Mouse (Mus musculus) heart, embryonic 12.5 days (tissue): Measurements from ENCODE around the gene Clec2l. TPM values are rescaled to one million over a fixed set of nuclear protein-coding genes. Genes with fewer than 3 reads are reported as not detected.

Experiments used
- ATAC-seq: fragments of 200-750 bp; cut with Nextera tagmentation; 2 replicates; pipeline ENCODE4 v1.8.0; 2017; ENCODE audit warnings: moderate TSS enrichment, moderate library complexity; ENCODE audit not compliant: insufficient number of reproducible peaks, low FRiP score
- H3K27ac ChIP-seq: fragments of 300-500 bp; sonication (generic); 2 replicates; pipeline ENCODE4 v1.5.1; 2016; ENCODE audit warnings: mild to moderate bottlenecking, moderate library complexity; ENCODE audit not compliant: poor library complexity, severe bottlenecking
- H3K27me3 ChIP-seq: fragments of 300-500 bp; sonication (generic); replicated peaks from 2 replicates; pipeline ENCODE4 v1.6.1; 2016; ENCODE audit warnings: mild to moderate bottlenecking, moderate library complexity
- H3K36me3 ChIP-seq: fragments of 300-500 bp; sonication (generic); 2 replicates; pipeline ENCODE4 v1.6.1; 2016; ENCODE audit warnings: mild to moderate bottlenecking, moderate library complexity
- H3K4me1 ChIP-seq: fragments of 300-500 bp; sonication (generic); replicated peaks from 2 replicates; pipeline ENCODE4 v1.6.1; 2016; ENCODE audit warnings: mild to moderate bottlenecking
- H3K4me2 ChIP-seq: fragments of 300-500 bp; sonication (generic); 2 replicates; pipeline ENCODE4 v1.6.1; 2016; ENCODE audit warnings: mild to moderate bottlenecking, moderate library complexity
- H3K4me3 ChIP-seq: fragments of 300-500 bp; sonication (generic); 2 replicates; pipeline ENCODE4 v1.5.1; 2016; ENCODE audit warnings: mild to moderate bottlenecking
- H3K9ac ChIP-seq: fragments of 300-500 bp; sonication (generic); 2 replicates; pipeline ENCODE4 v1.6.1; 2016; ENCODE audit warnings: mild to moderate bottlenecking, moderate library complexity
- H3K9me3 ChIP-seq: fragments of 300-500 bp; sonication (generic); replicated peaks from 2 replicates; pipeline ENCODE4 v1.6.1; 2016; ENCODE audit warnings: mild to moderate bottlenecking, moderate library complexity
- WGBS: fragments of 180-500 bp; shearing (Covaris S2); methylation state at CpG from one replicate; pipeline ENCODE4 v1.1.7; 2016; 5-methylcytosine and 5-hydroxymethylcytosine counted together
- polyA plus RNA-seq: library from polyadenylated mRNA; unstranded; fragments of >200 nt; fragmentation: Nextera tagmentation; extraction: Ambion mirVana; gene quantifications from 2 replicates; pipeline ENCODE4 v1.2.1, GENCODE M21; 2016

Clec2l gene
- 0.95 and 1.3 TPM in 2 replicates for polyA plus RNA-seq

- Histone ChIP-seq H3K4me1 (0 out of 2 replicates have a peak, but pooled peaks cover 9% of the 10 kb centered on the region), H3K27ac (no peak within 1 kb of the TSS), H3K4me3 (peak within 1 kb of the TSS; percentile 68), H3K4me2 (peak within 1 kb of the TSS; percentile 96), H3K27me3 (peaks cover 61% of the 10 kb centered on the region), H3K36me3 (no peaks in the 10 kb centered on the region), H3K9me3 (no peaks in the 10 kb centered on the region), H3K9ac (peak within 1 kb of the TSS; percentile 75)
- ATAC-seq = peak; percentile 68
- WGBS = 2% methylated on average over 84 of the region's 84 CpGs
These were observed at the start of gene Clec2l for GRCm38 (mm10) chr6:38662714-38663615. TSS of gene Clec2l (plus strand) at chr6:38663069.

DNA sequence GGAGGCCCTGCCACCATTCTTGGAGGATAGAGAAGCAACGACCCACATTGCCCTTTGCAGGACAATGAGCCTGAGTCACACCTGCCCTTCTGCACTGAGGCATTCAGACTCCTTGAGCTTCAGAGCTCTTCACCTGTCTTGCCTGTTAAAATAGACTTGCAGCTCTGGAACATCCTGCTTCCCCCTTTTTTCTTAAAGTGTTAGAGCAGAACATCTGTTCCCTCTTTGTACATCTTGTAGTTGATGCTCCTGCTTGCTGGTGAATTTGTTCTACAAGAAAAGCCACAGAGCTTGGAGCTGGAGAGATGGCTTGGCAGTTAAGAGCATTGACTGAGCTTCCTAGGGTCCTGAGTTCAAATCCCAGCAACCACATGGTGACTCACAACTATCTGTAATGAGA lies 40.5 kb upstream of the Clec2l start:
- no peak for ATAC-seq
- Histone ChIP-seq H3K27me3 (no peaks in the 10 kb centered on the region), H3K9ac (no peak overlapping the region), H3K4me2 (no peak overlapping the region), H3K9me3 (peaks cover 9% of the 10 kb centered on the region), H3K36me3 (peaks cover 31% of the 10 kb centered on the region), H3K4me3 (no peak overlapping the region), H3K27ac (no peak overlapping the region), H3K4me1 (peaks cover 19% of the 10 kb centered on the region)
- 94% methylated on average over 1 of the region's 1 CpGs for WGBS

DNA sequence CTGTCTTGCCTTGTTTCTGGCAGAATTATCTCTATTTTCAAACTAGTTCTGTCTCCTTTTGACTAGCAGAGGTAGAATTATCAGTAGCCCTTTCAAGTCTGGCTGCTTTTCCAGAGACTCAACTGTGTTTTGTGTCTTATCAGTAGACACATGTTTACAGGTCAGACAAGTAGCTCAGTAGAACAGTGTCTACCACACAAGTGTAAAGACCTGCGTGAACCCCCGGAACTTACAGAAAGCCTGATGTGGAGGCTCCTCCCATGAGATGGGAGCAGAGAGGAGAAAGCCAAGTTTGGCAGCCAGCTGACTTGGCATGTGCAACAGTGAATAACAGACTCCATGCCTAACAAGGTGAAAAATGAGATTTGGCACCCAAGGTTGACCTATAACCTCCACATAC lies 39.4 kb upstream of the Clec2l start:
- H3K27ac ChIP-seq = peak overlapping the region; percentile 49; the same call in 1 of the 2 replicates
- peaks cover 19% of the 10 kb centered on the region for H3K4me1 ChIP-seq
- no peak overlapping the region for H3K4me2 ChIP-seq
- H3K9me3 ChIP-seq = peaks cover 2% of the 10 kb centered on the region; the same call in 1 of the 2 replicates
- H3K27me3 ChIP-seq = no peaks in the 10 kb centered on the region
- H3K9ac ChIP-seq = no peak overlapping the region
- H3K4me3 ChIP-seq = no peak overlapping the region
- WGBS = 25% methylated on average over 2 of the region's 2 CpGs
- H3K36me3 ChIP-seq = peaks cover 31% of the 10 kb centered on the region
- ATAC-seq = peak; percentile 71; the same call in 1 of the 2 replicates

- H3K36me3 ChIP-seq = peaks cover 21% of the 10 kb centered on the region
- no peak overlapping the region for H3K9ac ChIP-seq
- no peaks in the 10 kb centered on the region for H3K27me3 ChIP-seq
- 54% methylated on average over 1 of the region's 1 CpGs for WGBS
- no peaks in the 10 kb centered on the region for H3K9me3 ChIP-seq
- H3K4me2 ChIP-seq = no peak overlapping the region
- no peak overlapping the region for H3K4me3 ChIP-seq
- H3K4me1 ChIP-seq = peaks cover 19% of the 10 kb centered on the region
- ATAC-seq = no peak
- H3K27ac ChIP-seq = no peak overlapping the region
These were observed 38.4 kb upstream of the Clec2l start for GRCm38 (mm10) chr6:38624439-38624838.

DNA sequence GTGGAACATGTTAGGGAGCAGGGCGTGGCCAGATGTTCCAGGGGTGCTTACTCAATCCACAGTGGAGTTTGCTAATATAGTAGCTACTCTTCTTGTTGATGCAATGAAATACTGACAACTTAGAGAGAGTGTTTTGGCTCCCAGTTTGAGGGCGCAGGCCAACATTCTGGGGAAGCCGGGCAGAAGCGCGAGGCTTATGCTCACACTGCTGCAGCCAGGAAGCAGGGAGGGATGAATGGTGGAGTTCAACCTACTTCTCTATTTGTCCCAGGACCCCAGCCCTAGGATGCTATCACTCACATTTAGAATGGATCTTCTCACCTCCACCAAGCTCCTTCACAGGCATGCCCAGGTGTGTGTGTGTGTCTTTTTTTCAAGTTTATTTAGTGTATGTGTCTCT lies 36.8 kb upstream of the Clec2l start:
- Histone ChIP-seq H3K27me3 (no peaks in the 10 kb centered on the region), H3K36me3 (0 out of 2 replicates have a peak, but pooled peaks cover 11% of the 10 kb centered on the region), H3K9me3 (no peaks in the 10 kb centered on the region), H3K4me2 (no peak overlapping the region), H3K4me3 (no peak overlapping the region), H3K27ac (no peak overlapping the region), H3K4me1 (peaks cover 19% of the 10 kb centered on the region), H3K9ac (no peak overlapping the region)
- ATAC-seq = no peak
- 93% methylated on average over 5 of the region's 5 CpGs for WGBS

DNA sequence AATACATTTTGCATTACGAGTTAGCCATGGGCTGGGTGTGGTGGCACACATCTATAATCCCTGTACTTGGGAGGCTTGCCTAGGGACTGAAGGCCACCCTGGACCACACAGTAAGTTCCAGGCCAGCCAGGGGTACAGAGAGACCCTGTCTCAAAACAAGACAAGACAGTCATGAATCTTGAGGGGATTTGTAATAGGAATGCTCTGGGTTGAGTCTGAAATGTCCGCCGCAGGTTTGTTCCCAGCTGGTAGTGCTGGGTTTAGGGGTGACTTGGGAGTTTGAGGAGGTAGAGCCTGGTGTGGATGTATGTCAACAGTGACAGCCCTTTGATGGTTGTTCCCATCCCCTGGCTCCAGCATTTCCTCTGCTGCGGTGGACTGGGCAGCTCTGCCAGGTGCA lies 35.8 kb upstream of the Clec2l start:
- no peaks in the 10 kb centered on the region for H3K9me3 ChIP-seq
- ATAC-seq = no peak
- 89% methylated on average over 4 of the region's 4 CpGs for WGBS
- H3K4me3 ChIP-seq = no peak overlapping the region
- H3K4me2 ChIP-seq = no peak overlapping the region
- 0 out of 2 replicates have a peak, but pooled peaks cover 11% of the 10 kb centered on the region for H3K36me3 ChIP-seq
- H3K4me1 ChIP-seq = peaks cover 19% of the 10 kb centered on the region
- H3K9ac ChIP-seq = no peak overlapping the region
- no peak overlapping the region for H3K27ac ChIP-seq
- no peaks in the 10 kb centered on the region for H3K27me3 ChIP-seq

- no peak overlapping the region for H3K4me2 ChIP-seq
- no peak overlapping the region for H3K27ac ChIP-seq
- no peaks in the 10 kb centered on the region for H3K27me3 ChIP-seq
- no peak for ATAC-seq
- H3K36me3 ChIP-seq = 0 out of 2 replicates have a peak, but pooled peaks cover 11% of the 10 kb centered on the region
- no peak overlapping the region for H3K9ac ChIP-seq
- no peak overlapping the region for H3K4me3 ChIP-seq
- H3K4me1 ChIP-seq = peaks cover 19% of the 10 kb centered on the region
- no peaks in the 10 kb centered on the region for H3K9me3 ChIP-seq
- 80% methylated on average over 4 of the region's 4 CpGs for WGBS
These were observed 35.4 kb upstream of the Clec2l start for GRCm38 (mm10) chr6:38627486-38627885.

- whole genome bisulfite sequencing = 88% methylated on average over 1 of the region's 1 CpGs
- no peak for ATAC-seq
- H3K27ac ChIP-seq = no peak overlapping the region
- H3K27me3 ChIP-seq = peaks cover 17% of the 10 kb centered on the region
- no peaks in the 10 kb centered on the region for H3K9me3 ChIP-seq
- H3K36me3 ChIP-seq = 0 out of 2 replicates have a peak, but pooled peaks cover 11% of the 10 kb centered on the region
- H3K4me1 ChIP-seq = peaks cover under 1% of the 10 kb centered on the region
- H3K4me2 ChIP-seq = no peak overlapping the region
- H3K9ac ChIP-seq = no peak overlapping the region
- no peak overlapping the region for H3K4me3 ChIP-seq
These were observed 33.3 kb upstream of the Clec2l start for GRCm38 (mm10) chr6:38629556-38629955.

- Histone ChIP-seq H3K9ac (no peak overlapping the region), H3K27me3 (peaks cover 47% of the 10 kb centered on the region), H3K4me3 (no peak overlapping the region), H3K36me3 (0 out of 2 replicates have a peak, but pooled peaks cover 5% of the 10 kb centered on the region), H3K4me1 (peaks cover 14% of the 10 kb centered on the region), H3K9me3 (no peaks in the 10 kb centered on the region), H3K27ac (no peak overlapping the region), H3K4me2 (no peak overlapping the region)
- 80% methylated on average over 2 of the region's 2 CpGs for WGBS
- ATAC-seq = no peak
These were observed 30.0 kb upstream of the Clec2l start for GRCm38 (mm10) chr6:38632826-38633225.

DNA sequence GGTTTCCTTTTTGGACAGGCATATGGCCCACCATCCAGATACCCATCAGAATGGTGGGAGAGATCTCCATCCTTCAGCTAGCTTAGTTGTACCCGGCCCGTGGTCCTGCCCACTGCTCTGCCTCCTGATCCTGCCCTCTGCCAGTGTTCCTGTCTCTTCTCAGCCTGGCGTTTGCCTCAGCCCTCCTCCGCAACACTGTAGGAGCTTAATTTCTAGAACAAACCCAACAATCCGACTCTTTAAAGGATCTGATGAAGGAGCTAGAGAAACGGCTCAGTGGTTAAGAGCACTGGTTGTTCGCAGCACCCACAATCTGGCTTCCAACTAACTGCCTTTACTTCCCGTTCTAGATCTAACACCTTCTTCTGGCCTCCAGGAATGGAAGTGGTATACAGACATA lies 28.4 kb upstream of the Clec2l start:
- ATAC-seq = no peak
- no peak overlapping the region for H3K27ac ChIP-seq
- peaks cover 14% of the 10 kb centered on the region for H3K4me1 ChIP-seq
- no peaks in the 10 kb centered on the region for H3K36me3 ChIP-seq
- H3K27me3 ChIP-seq = peaks cover 61% of the 10 kb centered on the region
- no peaks in the 10 kb centered on the region for H3K9me3 ChIP-seq
- no peak overlapping the region for H3K4me2 ChIP-seq
- WGBS = 82% methylated on average over 8 of the region's 8 CpGs
- H3K9ac ChIP-seq = no peak overlapping the region
- no peak overlapping the region for H3K4me3 ChIP-seq

- Histone ChIP-seq H3K4me1 (peaks cover 14% of the 10 kb centered on the region), H3K9ac (peak overlapping the region; percentile 72), H3K27ac (no peak overlapping the region), H3K4me2 (peak overlapping the region; percentile 98), H3K27me3 (peaks cover 79% of the 10 kb centered on the region), H3K4me3 (peak overlapping the region; percentile 55), H3K36me3 (no peaks in the 10 kb centered on the region), H3K9me3 (no peaks in the 10 kb centered on the region)
- ATAC-seq = peak; percentile 63; the same call in 1 of the 2 replicates
- WGBS = 1% methylated on average over 63 of the region's 72 CpGs
These were observed 26.7 kb upstream of the Clec2l start for GRCm38 (mm10) chr6:38635941-38636851.
